Mouse (Mus musculus) testis, postnatal 10 days (tissue): ENCODE results near the gene Rpl18.
A peak's percentile ranks its signal among the peaks of the same experiment; 100 is the strongest.

Experiments used
- DNase-seq: peaks from one replicate; pipeline ENCODE4 v3.0.0; 2021; ENCODE audit warnings: low spot score

The Rpl18 gene

DNA sequence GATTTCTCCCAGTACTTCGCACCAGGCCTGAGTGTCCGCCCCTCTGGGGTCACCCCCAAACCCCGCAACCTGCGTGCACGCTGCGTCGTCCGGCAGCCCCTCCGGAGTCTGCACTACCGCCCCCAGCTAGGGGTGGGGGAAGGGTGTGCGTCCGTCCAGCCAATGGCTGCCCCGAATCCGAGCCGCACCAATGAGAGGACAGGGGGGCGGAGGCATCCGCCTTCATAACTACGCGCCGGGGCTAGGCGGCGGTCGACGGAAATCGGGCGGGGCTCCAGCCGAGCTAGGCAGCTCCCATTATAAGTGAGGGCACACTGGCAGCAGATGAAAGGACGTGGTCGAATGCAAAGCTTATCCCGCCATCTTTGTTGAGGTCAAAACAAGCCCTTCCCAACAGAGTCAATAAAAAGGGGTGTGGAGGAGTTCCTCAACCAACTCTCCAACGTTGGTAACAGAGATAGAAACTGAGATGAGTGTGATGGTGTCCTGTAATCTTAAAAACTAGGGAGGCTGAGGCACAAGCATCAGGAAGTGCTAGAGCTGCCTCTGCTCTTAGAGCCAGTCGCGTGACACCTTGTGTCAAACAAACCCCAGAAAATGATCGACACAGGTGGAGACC lies at the start of gene Rpl18:
Gene Rpl18 (plus strand): TSS at position 368 of the 619 bp plus-strand sequence.
- peak; percentile 97 for DNase-seq

DNA sequence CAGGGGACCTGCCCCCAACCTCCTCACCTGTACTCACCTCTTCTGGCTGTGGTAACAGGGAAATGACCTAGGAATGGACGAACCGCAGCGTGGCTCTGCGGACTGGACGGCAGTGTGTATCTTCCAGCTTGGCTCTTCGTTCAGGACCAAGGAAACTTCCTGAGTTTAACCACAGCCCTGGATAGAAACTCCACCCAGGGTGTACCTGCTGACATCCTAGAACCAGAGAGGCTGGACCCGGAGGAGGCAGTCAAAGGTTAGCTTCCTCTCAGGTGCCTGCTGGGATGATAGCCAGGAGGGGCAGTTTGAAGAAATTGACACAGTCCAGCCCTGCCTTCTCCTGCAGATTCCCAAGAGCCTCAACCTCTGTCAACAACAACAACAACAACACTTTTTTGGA lies 49.1 kb upstream of the Rpl18 start, which contains the start of gene Fut2:
Gene Fut2 (minus strand): TSS at position 234 of the 400 bp plus-strand sequence.
- DNase-seq, result no peak

DNA sequence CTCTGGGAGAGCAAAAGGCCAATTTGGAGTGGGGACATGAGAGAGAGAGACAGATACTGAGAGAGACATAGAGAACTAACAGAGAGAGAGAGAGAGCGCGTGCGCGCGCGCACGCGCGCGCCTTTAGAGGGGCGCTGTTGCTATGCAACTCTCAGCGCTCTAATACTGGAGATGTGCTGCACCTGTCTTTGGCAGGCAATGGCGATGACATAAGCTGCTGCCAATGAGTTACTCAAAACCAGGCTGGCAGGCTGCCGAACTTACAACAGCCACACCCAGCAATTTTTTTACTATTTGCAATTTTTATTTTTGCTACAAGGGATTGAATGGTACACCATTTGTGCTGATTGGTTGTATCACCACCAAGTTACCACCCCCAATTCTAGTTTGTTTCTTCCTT lies 47.5 kb upstream of the Rpl18 start:
- DNase-seq, result no peak

DNA sequence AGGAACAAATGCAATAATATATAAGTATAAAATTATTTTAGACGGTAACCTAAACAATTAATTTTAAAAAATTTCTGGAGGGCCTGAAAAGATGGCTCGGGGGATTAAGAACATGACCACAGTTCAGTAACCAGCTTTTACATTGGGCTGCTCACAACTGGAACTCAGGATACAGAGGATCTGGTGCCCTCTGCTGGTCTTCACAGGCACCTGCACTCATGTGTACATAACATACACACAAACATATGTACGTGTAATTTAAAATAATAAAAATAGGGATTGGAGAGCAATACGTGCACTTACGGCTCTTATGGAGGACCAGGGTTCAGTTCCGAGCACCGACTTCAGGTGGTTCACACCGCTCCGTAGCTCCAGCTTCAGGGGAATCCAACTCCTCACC lies 46.3 kb upstream of the Rpl18 start:
- no peak for DNase-seq

DNA sequence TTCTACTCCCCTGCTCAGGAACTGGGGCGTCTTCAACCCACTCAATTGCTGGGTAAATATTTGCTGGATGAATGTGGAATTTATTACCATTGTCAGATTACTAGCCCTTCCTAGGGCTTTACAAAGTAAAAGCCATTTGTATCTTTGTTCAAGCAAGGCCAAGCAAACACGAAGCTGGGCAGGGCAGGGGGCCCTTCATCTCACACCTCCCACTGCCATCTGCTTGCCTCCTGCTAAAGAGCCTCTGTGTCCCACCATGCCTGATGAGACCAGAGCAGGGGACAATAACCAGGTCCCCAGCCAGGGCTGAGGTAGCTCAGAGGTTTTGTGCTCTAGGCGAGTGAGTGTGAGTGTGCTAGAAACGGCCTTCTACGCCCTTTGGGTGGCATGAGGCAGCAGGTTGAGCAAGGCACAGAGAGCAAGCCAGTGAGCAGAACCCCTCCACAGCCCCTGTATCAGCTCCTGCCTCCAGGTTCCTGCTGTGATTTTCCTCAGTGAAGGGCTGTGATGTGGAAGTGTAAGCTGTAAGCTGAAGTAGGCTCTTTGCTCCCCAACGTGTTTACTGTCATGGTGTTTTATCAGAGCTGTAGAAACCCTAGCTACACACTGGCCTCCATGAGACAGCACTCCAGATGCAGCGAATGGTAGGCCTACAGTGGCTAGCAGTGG lies 37.5 kb upstream of the Rpl18 start:
- DNase-seq, result no peak

DNA sequence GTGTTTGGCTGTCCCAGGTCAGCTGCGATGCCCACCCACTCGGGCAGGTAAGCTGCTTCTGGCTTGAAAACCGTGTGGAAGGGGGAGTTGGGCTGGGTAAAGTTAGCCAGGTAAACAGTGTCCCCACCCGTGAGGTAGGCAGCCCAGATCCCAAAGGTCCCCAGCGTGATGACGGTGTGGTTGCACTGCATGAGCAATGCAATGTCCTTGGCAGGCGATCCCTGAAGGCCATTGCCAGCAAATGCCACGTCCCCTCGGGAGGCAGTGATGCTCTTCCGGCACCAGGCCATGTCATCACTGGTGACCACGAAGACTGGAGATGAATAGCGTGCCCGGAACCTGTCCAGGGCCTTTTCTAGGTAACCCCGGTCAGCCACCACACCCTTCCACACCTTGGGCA lies 36.7 kb upstream of the Rpl18 start:
- no peak for DNase-seq

DNA sequence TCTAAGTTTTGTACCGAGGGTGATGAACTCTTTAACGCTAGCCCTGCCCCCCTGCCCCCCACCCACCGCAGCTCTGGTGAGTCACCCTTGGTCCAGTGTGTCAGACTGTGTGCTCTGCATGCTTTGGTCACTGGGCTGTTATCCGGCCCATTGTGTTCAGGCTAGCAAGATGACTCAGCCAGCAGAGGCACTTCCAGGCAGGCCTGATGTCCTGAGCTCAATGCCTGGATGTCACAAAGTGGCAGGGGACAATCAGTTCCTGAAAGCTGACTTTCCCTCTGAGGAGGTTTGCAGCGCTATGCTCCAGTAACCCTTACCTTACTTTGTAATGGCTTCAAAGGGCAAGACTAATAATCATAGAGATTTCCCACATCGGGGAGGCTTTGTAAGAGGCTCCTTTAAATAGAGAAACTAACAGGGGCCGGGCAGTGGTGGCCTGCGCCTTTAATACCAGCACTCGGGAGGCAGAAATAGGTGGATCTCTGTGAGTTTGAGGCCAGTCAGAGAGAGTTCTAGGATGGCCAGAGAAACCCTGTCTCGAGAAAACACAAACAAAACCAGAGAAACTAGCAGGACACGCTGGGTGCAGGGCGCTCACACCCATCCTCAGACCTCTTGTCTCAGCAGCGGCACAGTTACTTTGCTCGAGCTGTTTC lies 35.2 kb upstream of the Rpl18 start:
- peak; percentile 39 for DNase-seq

DNA sequence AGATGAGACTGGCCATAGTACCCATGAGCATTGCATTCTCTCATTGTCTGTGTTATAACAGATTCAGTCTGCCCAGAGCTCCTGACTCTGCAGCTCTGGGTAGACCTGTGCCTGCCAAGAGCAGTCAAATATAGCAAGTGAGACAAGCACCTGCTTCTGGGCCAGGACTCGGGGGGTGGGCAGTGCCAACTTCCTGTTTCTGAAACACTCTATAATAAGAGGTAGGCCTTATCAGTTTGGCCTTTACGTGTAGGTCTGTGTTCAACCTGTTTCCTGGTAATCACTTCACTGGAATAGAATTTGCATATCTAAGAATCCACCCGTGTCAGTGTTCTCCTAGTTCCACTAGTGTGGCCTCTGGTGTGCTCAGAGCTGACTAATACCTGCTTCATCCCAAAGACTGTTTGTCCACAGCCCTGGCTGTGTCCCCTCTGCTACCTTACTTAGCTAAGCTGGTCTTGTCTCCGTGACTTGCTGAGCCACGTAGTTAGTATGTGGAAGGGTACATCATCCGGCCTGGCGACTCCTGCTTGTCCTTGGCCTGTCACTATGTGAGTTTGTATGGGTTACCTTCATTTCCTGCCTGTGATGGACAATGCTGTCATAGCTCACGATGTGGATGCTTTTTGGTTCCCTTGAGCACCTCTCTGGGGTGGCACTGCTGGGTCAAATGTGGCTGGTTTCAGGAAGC lies 34.1 kb upstream of the Rpl18 start:
- no peak for DNase-seq

DNA sequence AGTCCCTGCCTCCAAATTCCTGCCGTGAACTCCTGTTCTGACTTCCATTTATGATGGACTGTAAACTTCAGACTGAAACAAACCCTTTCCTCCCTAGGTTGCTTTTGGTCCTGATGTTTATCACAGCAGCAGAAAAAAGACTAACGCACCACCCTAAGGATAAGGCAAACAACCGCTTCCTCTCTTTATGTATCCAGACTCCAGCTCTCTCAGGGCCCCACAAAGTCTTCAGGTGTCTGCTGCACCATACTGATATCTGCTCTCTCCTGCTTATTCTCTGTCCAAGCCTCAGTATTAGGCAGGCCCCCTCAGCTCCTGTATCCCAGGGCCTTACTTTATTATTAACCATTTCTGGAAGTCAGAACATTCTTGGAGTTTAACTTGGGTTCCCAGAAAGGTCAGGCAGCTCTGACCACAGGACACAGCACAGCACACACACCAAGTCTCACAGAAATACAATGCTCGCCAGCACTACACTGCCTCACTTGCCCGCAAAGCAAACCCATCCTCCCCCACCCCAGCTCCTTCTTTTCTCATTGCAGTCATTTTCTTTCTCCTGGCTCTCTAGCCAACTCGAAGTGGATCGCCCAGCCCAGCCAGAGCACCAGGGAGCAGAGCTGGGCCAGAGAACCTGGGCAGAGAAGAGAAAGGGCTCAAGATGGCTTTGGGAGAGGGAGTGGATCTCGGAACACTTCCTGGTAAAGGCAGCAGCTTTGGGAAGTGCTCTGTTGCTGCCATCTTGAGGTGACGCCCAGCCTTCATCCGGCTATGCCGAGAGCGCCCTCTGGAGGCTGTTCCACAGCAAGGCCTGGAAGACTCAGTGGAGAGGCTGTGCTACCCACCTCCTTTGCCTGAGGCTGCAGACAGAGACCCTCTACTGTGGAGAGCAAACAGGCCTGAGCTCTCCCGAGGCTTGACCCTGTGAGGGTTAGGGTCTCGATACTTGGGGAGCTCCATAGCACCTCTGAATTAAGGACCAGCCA lies 32.8 kb upstream of the Rpl18 start:
- peak; percentile 94 for DNase-seq

DNA sequence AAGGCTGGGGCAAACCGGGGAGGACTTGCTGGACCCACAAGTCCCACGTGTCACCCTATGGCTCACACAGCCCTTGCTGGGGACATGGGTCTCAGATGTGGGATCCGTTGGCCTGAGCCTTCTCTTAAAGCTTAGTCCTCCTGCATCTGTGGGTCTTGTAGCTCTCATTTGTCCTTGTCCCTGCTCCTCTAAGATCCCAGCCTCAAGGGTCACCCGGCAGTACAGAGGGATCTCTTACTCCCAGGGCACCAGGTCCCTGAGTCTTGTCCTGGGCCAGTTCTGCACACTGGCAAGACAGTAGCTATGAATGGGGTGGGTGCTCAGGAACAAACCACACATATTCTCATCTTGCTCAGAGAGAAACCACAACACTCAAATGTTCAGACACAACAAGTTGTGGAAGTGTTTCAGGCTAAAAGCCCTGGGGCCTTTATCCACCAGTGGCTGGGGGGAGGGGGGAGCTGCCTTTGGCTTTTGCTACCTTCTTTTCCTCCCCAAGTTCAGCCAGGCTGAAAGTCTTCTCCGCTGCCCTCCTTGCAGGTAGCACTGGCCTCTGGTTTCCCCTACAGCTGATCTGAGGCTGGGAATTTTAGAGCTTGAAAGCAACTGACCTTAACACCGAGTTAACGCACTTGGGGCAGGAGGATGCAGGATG lies 31.7 kb upstream of the Rpl18 start, which contains the start of gene Ntn5:
Gene Ntn5 (plus strand): TSS at position 627 of the 655 bp plus-strand sequence.
- no peak for DNase-seq

DNA sequence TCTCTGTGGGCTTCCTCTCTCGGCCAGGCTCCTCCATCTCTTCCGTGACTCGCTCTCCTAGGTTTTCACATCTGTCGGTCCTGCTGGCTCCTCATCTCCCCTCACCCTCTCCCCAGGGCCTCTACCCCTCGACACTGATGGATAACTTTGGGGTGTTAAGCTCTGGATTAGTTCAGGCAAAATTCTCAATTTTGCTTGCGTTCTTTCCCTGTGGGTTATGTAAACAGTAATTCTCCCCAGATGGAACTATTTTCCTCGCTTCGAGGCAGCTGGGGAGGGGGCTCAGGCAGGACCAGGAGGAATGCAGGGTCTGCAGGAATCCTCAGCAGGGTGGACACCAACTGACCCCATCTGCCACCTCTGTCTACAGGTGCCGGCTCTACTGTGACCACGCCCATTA lies 29.4 kb upstream of the Rpl18 start:
- DNase-seq, result no peak

DNA sequence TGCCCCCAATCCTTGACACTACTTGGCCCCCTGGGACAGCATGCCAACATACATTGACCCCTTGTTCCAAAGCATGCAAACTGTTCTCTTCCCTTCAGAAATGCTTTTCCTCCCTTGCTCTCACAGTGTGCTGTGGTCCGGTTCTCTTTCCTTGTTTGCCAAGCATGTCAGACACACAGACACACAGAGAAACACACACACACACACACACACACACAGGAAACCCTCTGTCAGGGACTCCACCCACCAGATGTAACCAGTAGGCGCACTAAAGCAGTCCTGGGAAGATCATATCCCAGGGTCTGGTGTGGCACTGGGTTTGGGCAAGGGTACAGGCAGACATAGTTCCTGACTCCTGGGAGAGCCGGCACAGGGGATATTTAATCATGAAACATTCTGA lies 28.4 kb upstream of the Rpl18 start:
- DNase-seq, result no peak

DNA sequence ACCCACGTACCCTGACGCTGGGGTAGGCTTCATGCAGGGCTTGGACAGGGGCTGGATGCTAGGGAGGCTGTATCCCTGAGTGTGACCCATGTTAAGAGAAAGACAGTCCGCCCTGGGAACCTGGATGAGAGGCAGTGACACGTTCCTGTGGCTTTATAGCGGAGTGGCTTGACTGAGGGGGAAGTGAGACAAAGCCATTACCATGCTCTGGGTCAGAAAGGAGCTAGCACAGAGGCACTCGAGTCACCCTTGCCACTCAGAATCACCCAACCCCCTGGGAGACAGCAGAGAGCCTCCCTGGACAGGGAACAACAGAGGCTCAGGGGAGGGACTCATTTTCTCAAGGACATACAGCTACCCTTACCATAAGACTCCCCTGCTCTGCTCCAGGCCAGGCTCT lies 26.2 kb upstream of the Rpl18 start:
- DNase-seq, result no peak

DNA sequence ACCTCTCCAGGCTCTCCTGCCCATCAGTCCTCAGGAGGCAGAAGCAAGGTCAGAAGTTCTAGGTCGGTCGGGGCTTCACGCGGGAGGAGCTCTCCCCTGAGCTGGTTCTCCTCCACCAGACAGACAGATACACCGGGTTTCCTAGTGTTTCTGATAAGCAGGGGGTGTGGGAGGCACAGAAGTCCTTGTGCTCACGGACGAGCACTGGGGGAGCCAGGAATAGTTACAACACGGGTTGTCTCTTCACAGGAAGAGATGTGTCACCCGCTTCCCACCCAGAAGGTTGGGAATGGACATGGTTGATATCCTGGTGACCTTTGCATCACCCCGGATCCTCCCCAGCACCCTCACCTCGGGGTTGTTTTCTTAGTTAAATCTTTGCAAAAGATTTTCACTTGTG lies 25.5 kb upstream of the Rpl18 start:
- no peak for DNase-seq

DNA sequence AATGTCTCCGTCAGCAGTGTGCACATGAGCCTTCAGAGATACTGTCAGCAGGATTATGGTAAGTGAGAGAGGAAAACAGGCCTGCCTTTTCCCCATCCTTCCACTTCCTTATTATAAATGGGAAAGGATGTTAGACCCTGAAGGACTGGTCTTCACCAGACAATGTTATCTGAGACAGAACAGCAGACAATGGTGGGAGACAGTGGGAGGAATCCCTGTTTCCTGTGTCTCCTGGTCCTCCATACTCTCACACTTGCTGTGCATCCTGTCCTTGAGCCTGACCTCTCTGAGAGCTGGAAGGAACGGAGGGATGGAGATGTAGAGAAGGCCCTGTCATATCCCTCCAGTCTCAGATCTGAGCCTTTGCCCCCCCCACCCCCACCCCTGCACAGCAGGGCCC lies 22.9 kb upstream of the Rpl18 start:
- no peak for DNase-seq

DNA sequence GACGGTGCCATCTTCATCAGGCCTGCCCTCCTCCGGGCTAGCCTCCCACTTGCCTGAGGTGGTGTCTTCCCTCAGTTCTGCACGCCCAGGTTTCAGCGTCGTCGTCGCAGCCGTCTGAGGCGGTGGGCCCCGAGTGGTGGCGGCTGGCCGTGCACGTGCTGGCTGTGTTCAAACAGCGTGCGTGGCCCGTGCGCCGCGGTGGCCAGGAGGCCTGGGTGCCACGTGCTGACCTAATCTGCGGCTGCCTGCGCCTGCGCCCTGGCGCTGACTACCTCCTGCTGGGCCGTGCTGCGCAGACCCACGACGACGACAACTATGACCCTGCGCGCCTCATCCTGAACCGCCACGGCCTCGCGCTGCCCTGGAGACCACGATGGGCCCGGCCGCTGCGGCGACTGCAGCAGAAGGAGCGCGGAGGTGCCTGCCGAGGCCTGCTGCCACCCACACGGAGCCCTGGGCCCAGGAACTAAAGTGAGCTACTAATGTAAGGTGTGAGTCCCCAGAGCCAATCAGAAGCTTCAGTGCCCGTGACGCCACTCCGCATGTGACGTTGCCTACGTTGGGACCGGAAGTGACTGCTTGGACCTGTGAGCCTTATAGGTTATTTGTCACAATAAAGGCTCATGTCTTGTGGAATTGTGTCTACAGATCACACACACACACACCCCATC lies 21.2 kb upstream of the Rpl18 start, which contains the start of gene Sec1:
Gene Sec1 (minus strand): TSS at position 482 of the 671 bp plus-strand sequence.
- no peak for DNase-seq

DNA sequence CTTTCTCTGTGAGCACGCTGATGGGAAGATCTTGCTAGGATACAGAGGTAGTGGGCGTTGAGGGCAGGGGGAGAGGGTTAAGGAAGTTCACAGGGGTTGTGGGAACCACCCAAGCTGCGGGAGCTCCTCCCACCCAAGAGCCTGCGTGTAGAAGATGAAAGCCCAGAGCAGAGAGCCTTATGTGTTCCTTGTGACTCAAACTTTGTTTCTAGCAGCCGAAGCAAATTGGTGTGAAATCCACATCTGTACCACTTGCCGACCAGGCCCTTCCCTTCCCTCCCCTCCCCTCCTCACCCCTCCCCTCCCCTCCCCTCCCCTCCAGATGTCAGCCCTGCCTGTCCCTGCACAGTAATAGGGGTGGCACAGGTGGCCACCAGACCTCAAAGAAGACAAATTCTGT lies 20.2 kb upstream of the Rpl18 start:
- no peak for DNase-seq

DNA sequence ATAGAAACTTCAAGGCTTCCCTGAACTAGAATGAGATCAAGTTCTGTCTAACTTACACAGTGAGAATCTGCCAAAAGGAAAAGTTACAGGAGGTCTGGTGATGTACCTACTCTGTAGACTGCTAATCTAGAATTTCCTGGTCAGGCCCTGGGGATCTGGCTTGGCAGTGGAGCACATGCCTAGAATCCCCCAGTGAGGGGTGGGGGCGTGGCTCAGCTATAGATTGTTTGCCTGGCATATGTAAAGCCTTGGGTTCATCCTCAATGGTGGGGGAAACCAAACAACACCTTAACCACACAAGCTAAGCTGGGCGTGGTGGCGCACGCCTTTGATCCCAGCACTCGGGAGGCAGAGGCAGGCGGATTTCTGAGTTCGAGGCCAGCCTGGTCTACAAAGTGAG lies 17.4 kb upstream of the Rpl18 start:
- DNase-seq, result no peak

DNA sequence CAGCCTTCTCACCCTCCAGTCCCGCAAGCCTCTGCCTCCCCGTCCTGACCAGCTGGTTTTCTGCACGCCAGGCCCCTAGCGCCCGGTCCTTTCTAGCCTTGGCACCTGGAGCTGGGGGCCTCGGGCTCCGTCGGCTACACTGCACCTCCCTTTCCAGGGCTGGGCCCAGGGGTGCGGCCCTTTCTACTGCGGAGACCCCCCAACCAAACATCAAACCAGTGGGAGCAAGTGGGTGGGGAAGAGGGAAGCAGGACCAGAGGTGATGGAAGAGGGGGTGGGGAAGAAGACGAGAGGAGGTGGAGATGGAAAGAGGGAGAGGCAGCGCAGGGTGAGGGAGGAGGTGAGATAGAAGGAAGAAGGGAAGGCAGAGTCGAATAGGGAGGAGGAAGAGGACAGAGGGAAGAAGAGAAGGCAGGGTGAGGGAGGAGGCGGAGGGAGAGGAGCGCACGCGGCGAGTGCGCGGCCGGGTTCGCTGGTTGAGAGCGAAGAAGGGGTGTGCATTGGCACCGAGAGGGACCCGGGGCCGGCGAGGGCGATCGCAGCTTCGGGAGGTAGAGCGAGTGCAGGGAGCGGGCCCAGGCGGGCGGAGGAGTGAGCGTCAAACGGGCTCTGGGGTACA lies 15.6 kb upstream of the Rpl18 start, which contains the start of gene Car11:
Gene Car11 (plus strand): TSS at position 321 of the 619 bp plus-strand sequence.
- peak; percentile 69 for DNase-seq
